Mouse (Mus musculus) thymus, postnatal 14 days (tissue): ENCODE results near the gene Igfbp3.

Experiments used
- DNase-seq: peaks from one replicate; pipeline ENCODE4 v3.0.0; 2021

The Igfbp3 gene

DNA sequence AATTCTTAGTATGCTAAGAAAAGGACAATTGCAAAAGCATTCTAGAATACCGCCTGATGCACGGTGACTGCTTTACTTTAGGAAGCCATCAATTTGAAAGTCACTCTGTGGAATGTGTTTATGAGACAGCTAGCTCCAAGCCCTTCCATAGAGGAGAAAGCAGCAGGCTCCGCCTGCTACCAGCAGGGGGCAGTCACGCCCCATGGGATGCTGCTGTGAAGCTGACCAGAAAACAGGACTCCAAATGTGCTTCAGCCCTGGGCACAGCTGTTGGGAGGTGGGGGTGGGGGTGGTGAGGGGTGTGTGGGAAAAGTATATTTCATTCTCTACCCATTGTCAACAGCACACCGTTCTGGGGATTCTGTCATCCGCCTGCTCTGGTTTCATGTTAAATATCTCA, 3.4 kb downstream of the Igfbp3 start:
- peak; percentile 49 for DNase-seq

GRCm38 (mm10) chr11:7203846-7204245, 9.9 kb downstream of the Igfbp3 start:
- no peak for DNase-seq

GRCm38 (mm10) chr11:7202206-7202605, 11.5 kb downstream of the Igfbp3 start:
- no peak for DNase-seq

DNA sequence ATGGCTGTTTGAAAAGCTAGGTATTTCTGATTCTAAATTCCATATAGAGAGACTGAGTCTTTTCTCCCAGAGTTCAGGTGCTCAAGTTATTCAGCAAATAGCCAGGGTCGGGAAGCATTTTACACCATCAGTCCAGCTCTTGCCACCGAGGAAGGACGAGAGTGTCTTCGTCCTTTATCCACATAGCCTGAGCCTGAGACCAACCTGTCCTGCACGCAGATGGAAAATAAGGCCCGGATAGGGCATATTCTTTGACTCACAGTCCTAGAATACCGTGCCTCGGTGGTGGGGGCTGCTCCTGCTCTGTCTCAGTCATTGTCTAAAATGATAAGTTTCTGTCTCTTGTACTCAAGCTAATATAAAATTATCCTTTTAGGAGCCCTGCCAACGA, 13.3 kb downstream of the Igfbp3 start:
- DNase-seq: no peak

DNA sequence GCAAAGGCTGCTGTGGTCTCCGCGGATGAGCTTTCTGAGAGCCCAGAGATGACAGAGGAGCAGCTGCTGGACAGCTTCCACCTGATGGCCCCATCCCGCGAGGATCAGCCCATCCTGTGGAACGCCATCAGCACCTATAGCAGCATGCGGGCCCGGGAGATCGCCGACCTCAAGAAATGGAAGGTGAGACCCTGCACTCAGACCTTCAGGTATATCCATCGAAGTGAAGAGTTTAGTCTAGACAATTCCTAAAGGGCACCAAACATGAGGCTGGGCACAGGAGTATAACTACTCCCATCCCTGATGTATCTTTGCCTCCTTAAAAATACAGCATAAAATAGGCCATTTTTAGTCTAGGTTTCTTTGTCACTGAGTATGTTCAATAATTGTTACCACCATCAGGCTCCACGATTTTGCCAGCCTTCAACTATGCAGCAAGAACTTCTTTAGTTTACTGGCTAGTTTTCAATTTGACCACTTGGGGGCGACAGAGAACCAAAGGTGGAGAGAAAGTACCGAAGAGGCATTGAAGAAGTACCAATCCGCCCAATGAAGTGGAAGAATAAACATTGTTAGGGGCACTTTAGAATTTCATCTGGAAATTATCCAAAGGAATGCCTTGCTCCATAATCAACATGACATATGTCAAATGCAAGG, 13.9 kb downstream of the Igfbp3 start:
- peak; percentile 50 for DNase-seq

- DNase-seq: no peak
These were observed 15.1 kb downstream of the Igfbp3 start for GRCm38 (mm10) chr11:7198481-7199256.

DNA sequence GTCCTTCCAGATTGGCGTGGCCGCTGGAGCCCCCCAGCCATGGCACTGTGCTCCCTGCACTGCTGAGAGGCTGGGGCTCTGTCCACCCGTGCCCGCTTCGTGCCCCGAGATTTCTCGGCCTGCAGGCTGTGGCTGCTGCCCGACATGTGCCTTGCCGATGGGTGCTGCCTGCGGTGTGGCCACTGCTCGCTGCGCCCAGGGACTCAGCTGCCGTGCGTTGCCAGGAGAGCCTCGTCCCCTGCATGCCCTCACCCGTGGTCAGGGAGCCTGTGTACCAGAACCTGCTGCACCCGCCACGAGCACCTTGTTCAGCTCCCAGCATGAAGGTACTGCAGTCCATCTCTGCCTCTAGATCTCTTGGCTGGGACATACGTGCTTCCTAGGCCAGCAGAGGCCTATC, 15.7 kb downstream of the Igfbp3 start:
- no peak for DNase-seq

DNA sequence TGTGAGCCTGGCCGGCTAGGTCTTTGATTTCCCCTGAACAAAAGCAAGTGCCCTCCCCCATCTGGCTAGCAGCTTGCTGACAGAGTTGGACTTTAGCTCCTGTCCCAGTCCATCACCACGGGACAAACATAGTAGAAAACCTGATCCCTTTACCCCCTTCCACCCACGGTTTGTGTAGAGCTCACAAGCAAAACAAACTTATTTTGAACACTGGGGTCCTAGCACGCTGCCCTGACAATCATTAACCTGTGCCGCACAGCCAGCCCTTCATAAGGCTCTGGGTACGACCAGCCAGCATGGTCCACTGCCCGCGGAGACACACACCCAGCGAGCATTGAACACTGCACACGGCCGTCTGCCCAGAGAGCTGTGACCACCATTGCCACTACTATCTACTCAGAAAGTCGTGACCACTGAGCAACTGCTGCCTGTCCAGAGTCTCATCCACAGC, 16.2 kb downstream of the Igfbp3 start, which contains the start of gene Igfbp1:
TSS of gene Igfbp1 (plus strand) at position 292 of the 451 bp plus-strand sequence.
- DNase-seq: no peak

GRCm38 (mm10) chr11:7195312-7195685, 18.4 kb downstream of the Igfbp3 start:
- no peak for DNase-seq

GRCm38 (mm10) chr11:7194432-7195311, 19.1 kb downstream of the Igfbp3 start:
- DNase-seq: no peak

DNA sequence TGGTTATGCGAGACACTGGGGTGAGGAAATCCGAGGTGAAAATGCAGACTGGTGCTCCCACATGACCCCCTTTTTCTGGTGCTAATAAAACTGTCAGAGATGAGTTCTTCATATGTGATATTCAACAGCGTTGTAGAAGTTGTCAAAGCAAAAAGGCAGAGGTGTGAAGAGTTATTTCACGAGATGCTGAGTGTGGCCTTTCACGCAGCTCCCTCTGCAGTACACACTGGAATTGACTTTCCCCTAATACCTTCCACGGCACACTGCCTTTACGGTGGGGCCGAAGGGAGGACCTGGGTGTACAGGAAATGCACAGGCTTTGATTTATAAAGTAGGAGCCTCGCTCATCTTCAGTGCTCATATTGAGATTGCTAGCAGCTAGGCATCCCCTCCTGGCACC, 20.6 kb downstream of the Igfbp3 start:
- no peak for DNase-seq

GRCm38 (mm10) chr11:7192710-7193109, 21.0 kb downstream of the Igfbp3 start:
- DNase-seq: no peak

- no peak for DNase-seq
These were observed 25.3 kb downstream of the Igfbp3 start, which contains the start of gene Gm11985 for GRCm38 (mm10) chr11:7188469-7188868. TSS of gene Gm11985 (minus strand) at chr11:7188569.

- no peak for DNase-seq
These were observed 26.3 kb downstream of the Igfbp3 start for GRCm38 (mm10) chr11:7187472-7187871.

GRCm38 (mm10) chr11:7184420-7184819, 29.3 kb downstream of the Igfbp3 start:
- no peak for DNase-seq

DNA sequence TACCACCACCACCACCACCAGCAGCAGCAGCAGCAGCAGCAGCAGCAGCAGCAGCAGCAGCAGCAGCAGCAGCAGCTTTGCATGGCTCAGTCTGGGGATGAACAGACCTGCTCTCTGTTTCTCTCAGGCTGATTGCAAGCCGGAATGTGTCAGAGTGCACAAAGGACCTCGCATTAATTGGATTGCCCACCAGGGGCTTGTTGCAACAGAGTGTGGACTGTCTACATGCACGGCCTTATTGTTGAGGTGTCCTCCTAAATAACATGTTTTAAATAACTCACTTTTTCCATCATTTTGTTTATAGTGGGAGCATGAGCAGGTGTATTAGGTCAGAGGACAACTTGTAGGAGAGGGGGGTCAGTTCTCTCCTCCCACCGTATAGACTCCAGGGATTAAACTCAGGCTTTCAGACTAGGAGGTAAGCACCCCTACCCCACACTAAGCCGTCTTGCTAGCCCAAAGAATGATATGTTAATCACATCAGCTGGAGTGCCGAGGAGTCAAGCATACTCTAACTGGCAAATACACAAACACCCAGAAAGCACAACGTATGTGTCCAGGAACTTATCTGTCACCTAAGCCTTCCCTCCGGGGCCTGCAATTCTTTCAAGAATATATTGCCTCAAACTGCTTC, 31.2 kb downstream of the Igfbp3 start:
- no peak for DNase-seq

GRCm38 (mm10) chr11:7179276-7179675, 34.4 kb downstream of the Igfbp3 start:
- no peak for DNase-seq

DNA sequence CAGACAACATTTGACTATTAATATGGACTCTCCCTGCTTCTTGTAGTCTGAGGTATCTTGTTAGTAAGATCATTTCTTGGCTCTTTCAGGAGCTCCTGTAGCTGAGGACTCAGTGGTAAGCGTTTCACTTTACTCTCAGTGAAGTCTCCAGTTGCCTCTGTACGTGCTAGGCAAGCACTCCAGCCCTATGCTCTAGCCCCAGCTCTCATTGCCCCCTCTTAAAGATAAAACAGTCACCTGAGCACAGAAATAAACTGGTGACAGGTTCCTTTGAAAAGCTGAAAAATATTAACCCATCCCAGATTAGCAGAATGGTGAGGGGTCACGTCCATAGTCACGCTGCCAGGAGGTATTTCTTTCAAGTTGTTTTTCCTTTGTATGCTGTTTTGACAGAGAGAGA, 35.0 kb downstream of the Igfbp3 start:
- DNase-seq: no peak

GRCm38 (mm10) chr11:7173664-7174063, 40.1 kb downstream of the Igfbp3 start:
- no peak for DNase-seq

GRCm38 (mm10) chr11:7169645-7170044, 44.1 kb downstream of the Igfbp3 start:
- no peak for DNase-seq

- DNase-seq: no peak
These were observed 49.3 kb downstream of the Igfbp3 start for GRCm38 (mm10) chr11:7164416-7164815.

GRCm38 (mm10) chr11:7161502-7162174, 52.1 kb downstream of the Igfbp3 start:
- DNase-seq: peak; percentile 79
